Mouse (Mus musculus): ENCODE data around the gene Zfp286.

- no peak for TF ChIP-seq MYOG (IDR thresholded peaks at IDR 0.05; ENCODE audit: control insufficient read depth in 1 of 3, insufficient read depth in 1 of 3, insufficient read length in 2 of 3, low read depth in 2 of 3)
- TF ChIP-seq POLR2A (IDR thresholded peaks at IDR 0.05; ENCODE audit: insufficient read length, low read depth), result no peak
These were observed 36.5 kb downstream of the Zfp286 start, which contains the start of gene Gm10428 for GRCm38 (mm10) chr11:62752780-62753179.
